Mouse (Mus musculus) liver, adult 2 months (tissue): ENCODE results near the gene Tyw1.

Experiments
- CTCF ChIP-seq: fragments of 200-500 bp; IDR thresholded peaks from 2 replicates; pipeline ENCODE4 v1.5.1; 2011; ENCODE audit warnings: low read depth, low read length, control low read depth
- POLR2A ChIP-seq: fragments of 200-500 bp; IDR thresholded peaks from 2 replicates; pipeline ENCODE4 v1.6.1; 2011; ENCODE audit warnings: low read length, control low read depth; ENCODE audit not compliant: insufficient read depth; ENCODE audit errors: extremely low read depth

DNA sequence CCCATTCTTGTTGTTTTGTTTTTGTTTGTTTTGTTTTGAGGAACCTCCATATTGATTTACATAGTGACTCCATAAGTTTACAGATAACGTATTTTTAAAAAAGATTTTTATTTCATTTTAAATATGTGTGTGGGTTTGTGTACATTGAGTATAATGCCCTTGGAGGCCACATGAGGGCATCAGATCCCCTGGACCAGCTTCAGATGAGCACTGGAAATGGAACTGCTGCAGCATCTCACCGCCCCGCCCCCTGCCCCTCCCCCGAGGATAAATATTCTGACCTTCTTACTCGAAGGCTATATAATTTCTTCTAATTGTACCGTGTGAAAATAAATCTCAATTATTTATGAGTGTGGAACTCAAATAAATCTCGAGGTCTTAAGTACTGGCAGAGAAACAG is 99.8 kb downstream of the Tyw1 start:
- TF ChIP-seq CTCF: no peak
- no peak for TF ChIP-seq POLR2A
